Mouse (Mus musculus): ENCODE measurements around the gene Suox. TPM values are rescaled to one million over a fixed set of nuclear protein-coding genes. Genes with fewer than 3 reads are reported as not detected.

Suox gene
- total and polyA plus RNA-seq, 3 experiments = 1.7 to 8.7 (median 8.1) TPM

- Histone ChIP-seq H3K4me1 (ENCODE audit: insufficient read depth, low read depth, low read length) (peaks cover 18% of the 10 kb centered on the region), H3K36me3 (replicated peaks) (peaks cover 33% of the 10 kb centered on the region), H3K9me3 (replicated peaks) (no peaks in the 10 kb centered on the region), H3K27me3 (ENCODE audit: insufficient read depth, low read length) (no peaks in the 10 kb centered on the region), H3K4me3 (ENCODE audit: low read depth, low read length) (no peak overlapping the region)
- TF ChIP-seq CTCF (IDR thresholded peaks at IDR 0.05; ENCODE audit: low read depth, low read length) (no peak), TAL1 (conservative IDR thresholded peaks at IDR 0.05; ENCODE audit: low read depth, low read length) (no peak), GATA1 (IDR thresholded peaks at IDR 0.05; ENCODE audit: borderline replicate concordance, low read length) (no peak), GATA2 (IDR thresholded peaks at IDR 0.05; ENCODE audit: borderline replicate concordance, low read depth, low read length) (no peak), POLR2AphosphoS5 (IDR thresholded peaks at IDR 0.05; ENCODE audit: insufficient replicate concordance, low read depth, low read length) (no peak)
- DNase-seq (ENCODE audit: low spot score) = no peak
- ATAC-seq (ENCODE audit: extremely low read depth, insufficient number of reproducible peaks, low FRiP score, poor library complexity, severe bottlenecking) = no peak
Measured at GRCm38 (mm10) chr10:128622702-128623101, 51.2 kb downstream of the Suox start.

- H3K9me3 ChIP-seq (replicated peaks) = no peaks in the 10 kb centered on the region
- no peak for DNase-seq (ENCODE audit: low spot score)
- H3K4me1 ChIP-seq (ENCODE audit: insufficient read depth, low read depth, low read length) = peaks cover 14% of the 10 kb centered on the region
- H3K4me3 ChIP-seq (ENCODE audit: low read depth, low read length) = no peak overlapping the region
- peaks cover 33% of the 10 kb centered on the region for H3K36me3 ChIP-seq (replicated peaks)
- no peak for TF ChIP-seq GATA2 (IDR thresholded peaks at IDR 0.05; ENCODE audit: borderline replicate concordance, low read depth, low read length)
- no peak for TF ChIP-seq CTCF (IDR thresholded peaks at IDR 0.05; ENCODE audit: low read depth, low read length)
- TF ChIP-seq TAL1 (conservative IDR thresholded peaks at IDR 0.05; ENCODE audit: low read depth, low read length) = no peak
- TF ChIP-seq GATA1 (IDR thresholded peaks at IDR 0.05; ENCODE audit: borderline replicate concordance, low read length) = no peak
- no peak; the same call in 1 of the 2 replicates for TF ChIP-seq POLR2AphosphoS5 (IDR thresholded peaks at IDR 0.05; ENCODE audit: insufficient replicate concordance, low read depth, low read length)
- 0 out of 2 replicates have a peak, but pooled peaks cover 3% of the 10 kb centered on the region for H3K27me3 ChIP-seq (ENCODE audit: insufficient read depth, low read length)
- no peak for ATAC-seq (ENCODE audit: extremely low read depth, insufficient number of reproducible peaks, low FRiP score, poor library complexity, severe bottlenecking)
Measured at GRCm38 (mm10) chr10:128621986-128622520, 51.8 kb downstream of the Suox start.

GRCm38 (mm10) chr10:128620241-128620640 lies 53.6 kb downstream of the Suox start:
- no peak for TF ChIP-seq TAL1 (conservative IDR thresholded peaks at IDR 0.05; ENCODE audit: low read depth, low read length)
- TF ChIP-seq GATA1 (IDR thresholded peaks at IDR 0.05; ENCODE audit: borderline replicate concordance, low read length) = no peak
- TF ChIP-seq CTCF (IDR thresholded peaks at IDR 0.05; ENCODE audit: low read depth, low read length) = no peak
- TF ChIP-seq GATA2 (IDR thresholded peaks at IDR 0.05; ENCODE audit: borderline replicate concordance, low read depth, low read length) = no peak
- TF ChIP-seq POLR2AphosphoS5 (IDR thresholded peaks at IDR 0.05; ENCODE audit: insufficient replicate concordance, low read depth, low read length) = no peak
- Histone ChIP-seq H3K9me3 (replicated peaks) (no peaks in the 10 kb centered on the region), H3K4me1 (ENCODE audit: insufficient read depth, low read depth, low read length) (peaks cover 23% of the 10 kb centered on the region), H3K27me3 (ENCODE audit: insufficient read depth, low read length) (peaks cover 4% of the 10 kb centered on the region; the same call in 1 of the 2 replicates), H3K36me3 (replicated peaks) (peaks cover 26% of the 10 kb centered on the region), H3K4me3 (ENCODE audit: low read depth, low read length) (no peak overlapping the region)
- DNase-seq (ENCODE audit: low spot score) (no peak), ATAC-seq (ENCODE audit: extremely low read depth, insufficient number of reproducible peaks, low FRiP score, poor library complexity, severe bottlenecking) (no peak)

Other genes starting within 250 kb of the Suox start
Only the 20 nearest of the 24 such genes appear.
- gene Smarcc2, start 214.8 kb downstream of the Suox start, total RNA-seq (2014; fragmentation: Nextera tagmentation) = 100 and 109 TPM in 2 replicates
- gene Smarcc2, start 214.8 kb downstream of the Suox start, total RNA-seq (2017) = 36.3 and 47.4 TPM in 2 replicates
- 153 and 174 TPM in 2 replicates for gene Smarcc2, start 214.8 kb downstream of the Suox start, polyA plus RNA-seq (2012)
- gene Myl6, start 179.9 kb downstream of the Suox start, total RNA-seq (2014; fragmentation: Nextera tagmentation) = 207 and 266 TPM in 2 replicates
- 1,414 and 1,457 TPM in 2 replicates for gene Myl6, start 179.9 kb downstream of the Suox start, total RNA-seq (2017)
- gene Myl6, start 179.9 kb downstream of the Suox start, polyA plus RNA-seq (2012) = 273 and 359 TPM in 2 replicates
- 11.4 and 13.1 TPM in 2 replicates for gene Myl6b, start 175.4 kb downstream of the Suox start, total RNA-seq (2014; fragmentation: Nextera tagmentation)
- 1.7 and 2.0 TPM in 2 replicates for gene Myl6b, start 175.4 kb downstream of the Suox start, total RNA-seq (2017)
- gene Myl6b, start 175.4 kb downstream of the Suox start, polyA plus RNA-seq (2012) = 14.7 and 17.4 TPM in 2 replicates
- 31.8 and 36.0 TPM in 2 replicates for gene Esyt1, start 148.2 kb downstream of the Suox start, total RNA-seq (2014; fragmentation: Nextera tagmentation)
- 98.1 and 107 TPM in 2 replicates for gene Esyt1, start 148.2 kb downstream of the Suox start, total RNA-seq (2017)
- gene Esyt1, start 148.2 kb downstream of the Suox start, polyA plus RNA-seq (2012) = 72.2 and 80.2 TPM in 2 replicates
- gene Zc3h10, start 126.3 kb downstream of the Suox start, total RNA-seq (2014; fragmentation: Nextera tagmentation) = 7.2 and 9.2 TPM in 2 replicates
- 12.0 and 13.3 TPM in 2 replicates for gene Zc3h10, start 126.3 kb downstream of the Suox start, total RNA-seq (2017)
- 21.1 and 21.9 TPM in 2 replicates for gene Zc3h10, start 126.3 kb downstream of the Suox start, polyA plus RNA-seq (2012)
- gene Rpl41, start 124.8 kb downstream of the Suox start, total RNA-seq (2014; fragmentation: Nextera tagmentation) = 2,429 and 2,736 TPM in 2 replicates
- gene Rpl41, start 124.8 kb downstream of the Suox start, total RNA-seq (2017) = 5,596 and 6,924 TPM in 2 replicates
- 10,155 and 11,415 TPM in 2 replicates for gene Rpl41, start 124.8 kb downstream of the Suox start, polyA plus RNA-seq (2012)
- gene Pa2g4, start 108.1 kb downstream of the Suox start, total RNA-seq (2014; fragmentation: Nextera tagmentation) = 692 and 813 TPM in 2 replicates
- gene Pa2g4, start 108.1 kb downstream of the Suox start, total RNA-seq (2017) = 212 and 245 TPM in 2 replicates
- 659 and 767 TPM in 2 replicates for gene Pa2g4, start 108.1 kb downstream of the Suox start, polyA plus RNA-seq (2012)
- gene Erbb3, start 84.4 kb downstream of the Suox start, total RNA-seq (2014; fragmentation: Nextera tagmentation) = 2.0 and 2.2 TPM in 2 replicates
- 0.35 and 0.49 TPM in 2 replicates for gene Erbb3, start 84.4 kb downstream of the Suox start, total RNA-seq (2017)
- gene Erbb3, start 84.4 kb downstream of the Suox start, polyA plus RNA-seq (2012) = 0.15 and 0.17 TPM in 2 replicates
- gene Rps26, start 47.3 kb downstream of the Suox start, total RNA-seq (2014; fragmentation: Nextera tagmentation) = 4,124 and 4,641 TPM in 2 replicates
- 1,044 and 1,182 TPM in 2 replicates for gene Rps26, start 47.3 kb downstream of the Suox start, total RNA-seq (2017)
- gene Rps26, start 47.3 kb downstream of the Suox start, polyA plus RNA-seq (2012) = 4,182 and 5,947 TPM in 2 replicates
- 11.4 and 11.7 TPM in 2 replicates for gene Ikzf4, start 28.1 kb downstream of the Suox start, total RNA-seq (2014; fragmentation: Nextera tagmentation)
- gene Ikzf4, start 28.1 kb downstream of the Suox start, total RNA-seq (2017) = 1.7 and 2.8 TPM in 2 replicates
- gene Ikzf4, start 28.1 kb downstream of the Suox start, polyA plus RNA-seq (2012) = 6.7 and 7.0 TPM in 2 replicates
- 49.1 TPM in 2 replicates for gene Rab5b, start 22.2 kb upstream of the Suox start, total RNA-seq (2014; fragmentation: Nextera tagmentation)
- gene Rab5b, start 22.2 kb upstream of the Suox start, total RNA-seq (2017) = 48.0 and 52.7 TPM in 2 replicates
- 17.5 and 20.0 TPM in 2 replicates for gene Rab5b, start 22.2 kb upstream of the Suox start, polyA plus RNA-seq (2012)
- 0.58 and 2.4 TPM in 2 replicates for gene Pmel, start 30.1 kb upstream of the Suox start, total RNA-seq (2014; fragmentation: Nextera tagmentation)
- 0.76 and 1.0 TPM in 2 replicates for gene Pmel, start 30.1 kb upstream of the Suox start, total RNA-seq (2017)
- 0.05 and 0.06 TPM in 2 replicates for gene Pmel, start 30.1 kb upstream of the Suox start, polyA plus RNA-seq (2012)
- 108 and 117 TPM in 2 replicates for gene Cdk2, start 31.0 kb upstream of the Suox start, total RNA-seq (2014; fragmentation: Nextera tagmentation)
- gene Cdk2, start 31.0 kb upstream of the Suox start, total RNA-seq (2017) = 109 and 113 TPM in 2 replicates
- 34.7 and 36.3 TPM in 2 replicates for gene Cdk2, start 31.0 kb upstream of the Suox start, polyA plus RNA-seq (2012)
- gene Dgka, start 70.8 kb upstream of the Suox start, total RNA-seq (2014; fragmentation: Nextera tagmentation) = 6.8 and 8.4 TPM in 2 replicates
- gene Dgka, start 70.8 kb upstream of the Suox start, total RNA-seq (2017) = 3.3 TPM in 2 replicates
- gene Dgka, start 70.8 kb upstream of the Suox start, polyA plus RNA-seq (2012) = 0.19 and 0.50 TPM in 2 replicates
- gene Pym1, start 73.8 kb upstream of the Suox start, total RNA-seq (2014; fragmentation: Nextera tagmentation) = 78.7 and 93.7 TPM in 2 replicates
- gene Pym1, start 73.8 kb upstream of the Suox start, total RNA-seq (2017) = 44.3 and 47.3 TPM in 2 replicates
- 144 and 169 TPM in 2 replicates for gene Pym1, start 73.8 kb upstream of the Suox start, polyA plus RNA-seq (2012)
- 0.44 TPM in 1 of 2 replicates, not detected in the other for gene Mmp19, start 116.8 kb upstream of the Suox start, total RNA-seq (2014; fragmentation: Nextera tagmentation)
- gene Mmp19, start 116.8 kb upstream of the Suox start, total RNA-seq (2017) = 0.11 and 0.12 TPM in 2 replicates
- gene Mmp19, start 116.8 kb upstream of the Suox start, polyA plus RNA-seq (2012) = 0.02 and 0.03 TPM in 2 replicates
- 20.6 and 25.5 TPM in 2 replicates for gene Dnajc14, start 130.0 kb upstream of the Suox start, total RNA-seq (2014; fragmentation: Nextera tagmentation)
- 31.5 and 36.9 TPM in 2 replicates for gene Dnajc14, start 130.0 kb upstream of the Suox start, total RNA-seq (2017)
- 9.6 and 12.6 TPM in 2 replicates for gene Dnajc14, start 130.0 kb upstream of the Suox start, polyA plus RNA-seq (2012)
- gene Tmem198b, start 130.3 kb upstream of the Suox start, total RNA-seq (2014; fragmentation: Nextera tagmentation) = 8.4 and 10.1 TPM in 2 replicates
- gene Tmem198b, start 130.3 kb upstream of the Suox start, total RNA-seq (2017) = 4.1 and 4.9 TPM in 2 replicates
- 1.5 and 2.2 TPM in 2 replicates for gene Tmem198b, start 130.3 kb upstream of the Suox start, polyA plus RNA-seq (2012)
- 144 and 197 TPM in 2 replicates for gene Sarnp, start 143.3 kb upstream of the Suox start, total RNA-seq (2014; fragmentation: Nextera tagmentation)
- 154 and 165 TPM in 2 replicates for gene Sarnp, start 143.3 kb upstream of the Suox start, total RNA-seq (2017)
- 16.5 and 19.9 TPM in 2 replicates for gene Sarnp, start 143.3 kb upstream of the Suox start, polyA plus RNA-seq (2012)
- 29.3 and 31.9 TPM in 2 replicates for gene Ormdl2, start 147.6 kb upstream of the Suox start, total RNA-seq (2014; fragmentation: Nextera tagmentation)
- 132 and 152 TPM in 2 replicates for gene Ormdl2, start 147.6 kb upstream of the Suox start, total RNA-seq (2017)
- 18.0 and 21.9 TPM in 2 replicates for gene Ormdl2, start 147.6 kb upstream of the Suox start, polyA plus RNA-seq (2012)

Data from G1E (cell line).